Mouse (Mus musculus) C2C12 (cell line): ENCODE measurements around the gene Tbc1d8. TPM values are rescaled to one million over a fixed set of nuclear protein-coding genes. Genes with fewer than 3 reads are reported as not detected.

Experiments used
- H3K27me3 ChIP-seq: one replicate; pipeline ENCODE4 v1.6.1; 2011; ENCODE audit not compliant: control insufficient read depth, insufficient read depth, insufficient read length
- H3K36me3 ChIP-seq: one replicate; pipeline ENCODE4 v1.6.1; 2011; ENCODE audit not compliant: control insufficient read depth, insufficient read depth
- H3K4me3 ChIP-seq: one replicate; pipeline ENCODE4 v1.5.1; 2011; ENCODE audit warnings: mild to moderate bottlenecking, control low read depth; ENCODE audit not compliant: poor library complexity, insufficient read depth, severe bottlenecking
- H3K79me2 ChIP-seq: one replicate; pipeline ENCODE4 v1.6.1; 2011; ENCODE audit not compliant: control insufficient read depth, insufficient read depth
- H3K79me3 ChIP-seq: one replicate; pipeline ENCODE4 v1.6.1; 2011; ENCODE audit warnings: low read depth, control low read depth
- H3ac ChIP-seq: one replicate; pipeline ENCODE3; 2011; ENCODE audit warnings: low read depth; ENCODE audit not compliant: control insufficient read depth, insufficient read length
- CEBPB ChIP-seq: IDR thresholded peaks from one replicate; pipeline ENCODE4 v1.6.1; 2011; ENCODE audit warnings: low read depth, mild to moderate bottlenecking, control low read depth, moderate library complexity
- CTCF ChIP-seq: IDR thresholded peaks from one replicate; pipeline ENCODE4 v1.5.1; 2011; ENCODE audit not compliant: control insufficient read depth, insufficient read depth, insufficient read length
- FOSL1 ChIP-seq: IDR thresholded peaks from one replicate; pipeline ENCODE4 v1.8.0; 2011; ENCODE audit warnings: mild to moderate bottlenecking, low read length; ENCODE audit not compliant: poor library complexity, insufficient read depth, severe bottlenecking
- MAX ChIP-seq: IDR thresholded peaks from one replicate; pipeline ENCODE4 v1.6.1; 2011; ENCODE audit warnings: mild to moderate bottlenecking, control low read depth
- MYOD1 ChIP-seq: IDR thresholded peaks from one replicate; pipeline ENCODE4 v1.6.1; 2011; ENCODE audit warnings: low read depth; ENCODE audit not compliant: control insufficient read depth, insufficient read length
- MYOG ChIP-seq: IDR thresholded peaks from one replicate; pipeline ENCODE4 v1.6.1; 2011; ENCODE audit not compliant: control insufficient read depth, insufficient read length; ENCODE audit errors: extremely low read depth
- USF1 ChIP-seq: IDR thresholded peaks from one replicate; pipeline ENCODE4 v1.6.1; 2011; ENCODE audit warnings: low read depth, mild to moderate bottlenecking, control low read depth, moderate library complexity
- polyA plus RNA-seq: library from polyadenylated mRNA; unstranded; fragments of >200 nt; fragmentation: generic; extraction: Trizol; gene quantifications from one replicate; pipeline ENCODE4 v1.2.1, GENCODE M21; 2012; ENCODE audit warnings: missing spikeins

The Tbc1d8 gene
- polyA plus RNA-seq, 1 experiment: 0.43 TPM

GRCm38 (mm10) chr1:39441686-39442085, 36.9 kb downstream of the Tbc1d8 start:
- H3K36me3 ChIP-seq: no peaks in the 10 kb centered on the region
- H3K79me2 ChIP-seq: no peaks in the 10 kb centered on the region
- no peak overlapping the region for H3K4me3 ChIP-seq
- H3ac ChIP-seq: no peak overlapping the region
- no peaks in the 10 kb centered on the region for H3K79me3 ChIP-seq
- TF ChIP-seq MAX (no peak), USF1 (no peak), MYOG (no peak), CTCF (no peak), MYOD1 (no peak), CEBPB (no peak), FOSL1 (no peak)
- peaks cover 19% of the 10 kb centered on the region for H3K27me3 ChIP-seq

GRCm38 (mm10) chr1:39439661-39440548, 38.6 kb downstream of the Tbc1d8 start:
- no peak overlapping the region for H3ac ChIP-seq
- H3K4me3 ChIP-seq: no peak overlapping the region
- no peaks in the 10 kb centered on the region for H3K36me3 ChIP-seq
- no peak for TF ChIP-seq CEBPB
- no peak for TF ChIP-seq MYOG
- TF ChIP-seq MYOD1: no peak
- no peak for TF ChIP-seq CTCF
- TF ChIP-seq MAX: no peak
- TF ChIP-seq USF1: no peak
- no peak for TF ChIP-seq FOSL1
- H3K79me2 ChIP-seq: no peaks in the 10 kb centered on the region
- H3K79me3 ChIP-seq: no peaks in the 10 kb centered on the region
- H3K27me3 ChIP-seq: peaks cover 30% of the 10 kb centered on the region

- TF ChIP-seq MAX (no peak), MYOD1 (no peak), USF1 (no peak), CEBPB (no peak), CTCF (no peak), FOSL1 (no peak), MYOG (no peak)
- no peaks in the 10 kb centered on the region for H3K79me2 ChIP-seq
- no peak overlapping the region for H3ac ChIP-seq
Observed at GRCm38 (mm10) chr1:39438629-39439028, 39.9 kb downstream of the Tbc1d8 start.

GRCm38 (mm10) chr1:39434264-39434663, 44.3 kb downstream of the Tbc1d8 start:
- no peak overlapping the region for H3ac ChIP-seq
- H3K27me3 ChIP-seq: peaks cover 22% of the 10 kb centered on the region
- H3K79me2 ChIP-seq: no peaks in the 10 kb centered on the region
- H3K79me3 ChIP-seq: no peaks in the 10 kb centered on the region
- no peak for TF ChIP-seq MYOG
- no peak for TF ChIP-seq CTCF
- no peak for TF ChIP-seq FOSL1
- no peak for TF ChIP-seq MYOD1
- no peak for TF ChIP-seq MAX
- TF ChIP-seq USF1: no peak
- no peak for TF ChIP-seq CEBPB
- no peak overlapping the region for H3K4me3 ChIP-seq
- no peaks in the 10 kb centered on the region for H3K36me3 ChIP-seq

More at GRCm38 (mm10) chr1:39438629-39439028, 39.9 kb downstream of the Tbc1d8 start:
- H3K27me3 ChIP-seq: peaks cover 35% of the 10 kb centered on the region
- no peak overlapping the region for H3K4me3 ChIP-seq
- H3K36me3 ChIP-seq: no peaks in the 10 kb centered on the region
- H3K79me3 ChIP-seq: no peaks in the 10 kb centered on the region

GRCm38 (mm10) chr1:39430020-39430419, 48.5 kb downstream of the Tbc1d8 start:
- Histone ChIP-seq H3K27me3 (peaks cover 12% of the 10 kb centered on the region), H3ac (no peak overlapping the region), H3K79me2 (no peaks in the 10 kb centered on the region), H3K4me3 (no peak overlapping the region), H3K79me3 (no peaks in the 10 kb centered on the region), H3K36me3 (no peaks in the 10 kb centered on the region)
- TF ChIP-seq USF1: no peak
- no peak for TF ChIP-seq MAX
- TF ChIP-seq MYOD1: no peak
- TF ChIP-seq FOSL1: no peak
- TF ChIP-seq MYOG: no peak
- no peak for TF ChIP-seq CTCF
- no peak for TF ChIP-seq CEBPB
